Mouse (Mus musculus) T-helper 1 cell (primary cell): Measurements from ENCODE around the gene Hand1.
"Not testable (repeated sequence)": the region's sequence is repeated elsewhere in the genome, so short reads cannot be mapped to it uniquely, and the experiment has no call there.

Experiments used
- in situ Hi-C: fragments of 300-600 bp; cut with MboI, MseI; formaldehyde crosslinking; loops from one replicate; pipeline ENCODE4 v1.15.1; 2025; ENCODE audit warnings: high pct_unique_total_duplicates

The Hand1 gene

GRCm38 (mm10) chr11:57835331-57835730, 2.7 kb upstream of the Hand1 start:
- in situ Hi-C loops, result no loop called here

GRCm38 (mm10) chr11:57834031-57834430, 1.4 kb upstream of the Hand1 start:
- in situ Hi-C loops, result loop anchor here (5.0 kb wide), 1 partner anchor 98 kb away; no protein-coding TSS in a partner anchor

DNA sequence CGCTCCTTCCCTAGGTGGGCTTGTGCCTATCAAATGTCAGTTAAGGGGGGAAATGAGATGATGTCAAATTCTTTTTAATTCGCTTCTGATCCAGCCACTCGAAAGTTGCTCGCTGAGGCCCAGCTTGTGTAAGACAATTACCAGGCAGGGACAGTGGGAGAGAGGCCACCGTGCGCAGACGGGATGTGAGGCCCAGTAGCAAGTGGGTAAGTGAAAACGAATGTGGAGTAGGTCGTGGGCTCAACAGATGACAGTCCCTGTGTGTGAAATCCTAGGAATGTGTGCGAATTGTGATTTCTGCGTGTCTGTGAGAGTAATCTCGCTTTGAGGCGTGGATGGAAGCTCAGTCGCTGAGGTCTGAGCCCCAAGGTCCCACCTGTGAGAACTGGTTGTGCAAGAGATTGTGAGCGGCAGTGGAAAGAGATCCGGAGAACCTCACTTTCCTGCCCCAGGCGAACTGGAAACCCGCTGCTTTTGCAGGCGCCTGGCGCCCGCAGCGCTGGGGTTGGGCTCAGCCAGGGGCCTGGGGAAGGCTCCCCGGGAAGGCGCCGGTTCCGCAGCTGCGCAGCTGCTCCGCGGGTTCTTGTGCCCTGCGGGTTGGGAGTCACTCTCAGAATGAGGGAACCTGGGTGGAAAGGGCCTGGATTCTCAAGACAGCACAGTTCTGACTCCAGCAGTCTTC, 819 bp upstream of the Hand1 start:
- in situ Hi-C loops, result loop anchor here (5.0 kb wide), 1 partner anchor 99 kb away; no protein-coding TSS in a partner anchor

DNA sequence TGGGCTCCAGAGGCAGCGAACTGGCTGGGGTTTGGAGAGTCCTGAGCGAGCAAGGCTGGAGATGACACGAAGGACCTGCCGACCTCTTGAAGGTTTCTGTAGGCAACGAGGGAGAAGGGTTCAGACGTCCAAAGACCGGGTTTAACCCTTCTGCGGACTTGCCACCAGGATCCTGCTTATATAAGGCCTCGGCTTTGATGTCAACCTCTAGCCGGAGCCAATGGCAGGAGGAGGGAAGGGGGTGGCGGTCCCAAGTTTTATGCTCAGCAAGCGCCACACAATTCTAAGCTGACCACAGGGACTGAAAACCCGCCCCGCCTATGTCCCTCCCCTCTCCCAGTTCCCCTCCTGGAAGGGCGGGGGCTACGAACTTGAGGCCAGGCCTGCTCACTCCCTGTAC, 757 bp downstream of the Hand1 start:
- in situ Hi-C loops, result loop anchor here (5.0 kb wide), 1 partner anchor 100 kb away; no protein-coding TSS in a partner anchor

GRCm38 (mm10) chr11:57831281-57831781, 1.3 kb downstream of the Hand1 start:
- in situ Hi-C loops, result loop anchor here (5.0 kb wide), 1 partner anchor 101 kb away; no protein-coding TSS in a partner anchor

DNA sequence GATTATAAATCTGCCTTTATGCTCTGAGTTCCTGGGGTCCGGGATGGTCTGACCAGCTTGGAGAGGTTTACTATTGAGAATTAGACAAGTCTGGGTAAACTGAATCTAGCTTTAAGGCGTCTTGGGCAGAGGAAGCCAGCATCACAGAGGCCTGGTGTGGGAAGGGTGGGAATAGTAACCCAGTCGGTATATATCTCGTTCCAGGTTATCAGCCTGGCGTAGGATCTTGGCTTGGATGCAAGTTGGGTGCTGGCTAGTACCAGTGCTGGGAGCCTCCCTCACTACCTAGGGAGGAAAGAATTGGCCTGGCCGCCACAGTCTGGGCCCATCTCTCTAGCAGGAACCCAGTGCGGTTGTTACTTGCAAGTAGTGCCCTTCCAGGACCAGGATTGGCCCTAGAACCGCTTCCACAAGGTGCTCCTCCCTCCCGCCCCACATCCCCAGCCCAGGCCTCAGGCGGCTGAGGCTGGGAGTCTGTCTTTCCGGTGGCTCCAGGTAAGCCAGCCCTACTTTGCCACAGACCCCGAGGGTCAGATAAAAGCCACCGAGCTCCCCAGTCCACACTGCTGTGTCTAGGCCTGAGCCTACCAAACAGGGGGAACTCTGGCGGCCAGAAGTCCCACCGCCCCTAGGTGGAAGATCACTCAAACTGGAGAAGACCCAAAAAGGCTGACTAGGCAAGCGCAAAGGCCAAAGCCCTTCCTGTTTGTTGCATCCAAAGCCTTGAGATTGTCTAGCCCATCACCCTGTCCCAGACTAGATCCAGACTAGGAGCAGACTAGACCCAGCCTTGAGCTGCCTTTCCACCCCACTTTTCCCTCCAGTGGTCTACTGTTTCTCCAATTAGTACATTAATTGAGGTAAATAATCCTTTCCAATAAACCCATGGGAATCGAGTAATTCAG, 2.5 kb downstream of the Hand1 start:
- in situ Hi-C loops, result loop anchor here (5.0 kb wide), 1 partner anchor 102 kb away; no protein-coding TSS in a partner anchor

- in situ Hi-C loops, result no loop called here
Observed at GRCm38 (mm10) chr11:57828955-57829870, 3.4 kb downstream of the Hand1 start.

- in situ Hi-C loops, result no loop called here
Observed at GRCm38 (mm10) chr11:57827915-57828545, 4.6 kb downstream of the Hand1 start.

- in situ Hi-C loops, result no loop called here
Observed at GRCm38 (mm10) chr11:57827048-57827914, 5.3 kb downstream of the Hand1 start.

GRCm38 (mm10) chr11:57825234-57825633, 7.4 kb downstream of the Hand1 start:
- in situ Hi-C loops, result not testable (repeated sequence)

DNA sequence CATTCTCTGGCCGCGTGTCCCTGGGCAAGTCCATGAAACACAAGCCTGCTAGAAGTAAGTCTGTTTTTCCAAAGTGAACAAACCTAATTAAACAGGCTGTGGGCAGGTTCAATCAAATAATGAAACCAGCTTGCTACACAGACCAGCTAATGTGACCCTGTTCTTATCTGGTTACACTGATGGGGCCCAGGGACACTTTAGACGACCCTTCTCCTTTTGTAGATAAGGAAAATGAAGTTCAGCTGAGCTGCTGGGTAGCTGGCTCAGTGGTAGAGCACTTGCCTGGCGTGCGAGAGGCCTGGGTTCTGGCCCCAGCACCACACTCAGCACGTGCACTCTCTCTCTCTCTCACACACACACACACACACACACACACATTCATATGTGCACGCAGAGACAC, 8.9 kb downstream of the Hand1 start:
- in situ Hi-C loops, result no loop called here

GRCm38 (mm10) chr11:57823159-57823558, 9.5 kb downstream of the Hand1 start:
- in situ Hi-C loops, result not testable (repeated sequence)

DNA sequence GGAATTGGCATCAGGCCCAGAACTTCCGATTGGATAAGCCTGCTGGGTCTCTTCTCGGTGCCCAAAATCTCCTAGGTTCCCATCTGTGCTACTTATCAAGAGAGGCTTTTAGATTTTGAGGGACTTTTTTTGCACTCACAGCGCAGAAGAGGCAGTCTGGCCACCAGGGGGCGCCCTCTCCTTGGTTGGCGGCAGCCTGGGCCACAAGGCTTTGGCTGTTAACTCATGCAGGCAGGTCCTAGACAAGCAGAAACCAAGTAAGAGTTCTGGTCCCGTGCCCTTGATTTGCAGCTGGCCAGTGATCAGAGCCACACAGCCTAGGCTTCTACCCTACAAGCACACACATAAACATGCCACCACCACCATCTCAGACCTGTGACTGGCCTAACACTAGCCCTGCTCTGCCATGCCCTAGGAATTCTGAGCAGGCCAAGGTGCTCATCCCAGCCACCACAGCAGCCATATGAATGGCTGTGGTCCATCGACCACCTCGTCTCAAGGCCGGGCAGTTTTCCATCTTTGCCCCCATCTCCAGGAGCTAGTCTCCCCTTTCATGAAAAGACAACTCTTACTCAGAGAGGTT, 12.5 kb downstream of the Hand1 start:
- in situ Hi-C loops, result loop anchor here (5.0 kb wide), 1 partner anchor 272 kb away; the partner anchor contains the start of gene Gm12248

- in situ Hi-C loops, result loop anchor here (5.0 kb wide), 1 partner anchor 274 kb away; the partner anchor contains the start of gene Gm12248
Observed at GRCm38 (mm10) chr11:57818189-57818588, 14.4 kb downstream of the Hand1 start.

DNA sequence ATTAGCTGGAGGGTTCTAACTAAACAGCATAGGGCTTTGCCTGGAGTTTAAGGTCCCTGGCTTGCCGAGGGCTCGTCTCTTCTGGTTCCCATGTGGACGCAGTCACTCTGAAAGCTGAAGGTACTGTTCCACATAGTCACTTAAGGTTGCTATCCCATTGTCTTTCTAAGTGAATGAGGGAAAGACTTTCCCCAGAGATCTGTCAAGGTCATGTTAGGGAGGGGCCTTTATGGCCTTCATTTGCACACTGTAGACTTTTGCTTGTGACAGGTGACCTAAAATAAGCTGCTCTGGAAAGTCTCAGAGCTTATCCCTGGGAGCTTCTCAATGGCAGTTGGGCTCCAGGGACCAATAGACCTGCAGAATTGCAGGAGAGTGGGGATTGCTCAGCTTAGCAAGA, 19.0 kb downstream of the Hand1 start:
- in situ Hi-C loops, result no loop called here

DNA sequence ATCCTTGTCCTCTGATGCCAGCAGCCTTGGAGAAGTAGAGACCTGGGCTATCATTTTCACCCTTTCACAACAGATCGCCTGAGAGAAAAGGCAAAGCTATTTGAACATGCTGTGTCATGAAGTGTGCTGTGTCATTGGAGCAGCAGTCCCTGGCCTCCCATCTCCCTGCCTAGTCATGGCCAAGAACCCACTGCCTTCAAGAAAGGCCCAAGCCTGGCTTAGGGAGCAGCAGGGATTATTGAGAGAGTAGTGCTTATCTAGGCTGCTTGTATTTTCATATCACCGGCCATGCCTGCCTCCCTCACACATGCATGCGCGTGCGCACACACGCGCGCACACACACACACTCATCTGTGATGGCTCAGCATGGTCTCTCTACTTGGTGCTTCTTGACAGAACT, 20.4 kb downstream of the Hand1 start:
- in situ Hi-C loops, result no loop called here

DNA sequence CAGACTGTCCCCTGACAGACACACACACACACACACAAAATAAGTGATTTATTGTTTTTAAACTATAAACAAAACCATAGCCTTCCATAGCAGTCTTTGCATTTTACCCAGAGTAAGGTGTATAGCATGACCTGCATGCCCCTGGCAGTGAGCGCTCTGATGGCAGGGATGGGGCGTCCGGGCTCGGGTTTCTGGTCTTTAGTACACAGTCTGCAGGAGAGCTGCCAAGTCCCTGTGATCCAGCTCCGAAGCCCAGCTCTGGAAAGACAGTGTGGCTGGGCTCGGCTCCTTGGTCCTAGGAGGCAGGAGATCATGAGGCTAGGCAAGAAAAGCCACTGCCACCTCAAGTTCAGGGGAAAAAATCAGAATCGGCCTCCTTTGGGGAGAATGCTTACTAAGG, 21.6 kb downstream of the Hand1 start:
- in situ Hi-C loops, result no loop called here

DNA sequence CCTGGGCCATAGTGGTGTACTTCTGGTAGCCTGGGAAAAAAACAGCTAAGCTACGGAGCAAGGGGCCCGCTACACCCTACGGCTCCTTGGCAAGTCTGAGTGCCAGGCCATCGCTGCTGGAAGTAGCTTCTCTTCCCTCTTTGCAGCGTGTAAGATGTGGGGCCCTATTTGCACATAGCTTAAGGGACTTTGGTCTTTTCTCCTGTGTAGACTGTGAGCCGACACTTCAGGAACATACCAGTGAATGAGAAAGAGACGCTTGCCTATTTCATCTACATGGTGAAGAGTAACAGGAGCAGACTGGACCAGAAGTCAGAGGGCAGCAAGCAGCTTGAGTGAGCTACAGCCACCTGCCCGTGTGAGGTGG, 22.9 kb downstream of the Hand1 start:
- in situ Hi-C loops, result no loop called here

GRCm38 (mm10) chr11:57809017-57809731, 23.4 kb downstream of the Hand1 start:
- in situ Hi-C loops, result no loop called here
